Mouse (Mus musculus): ENCODE measurements around the gene Whamm.

The Whamm gene

GRCm38 (mm10) chr7:81597660-81598059 lies 26.6 kb downstream of the Whamm start:
- peaks cover 12% of the 10 kb centered on the region; the same call in 1 of the 2 replicates for H3K36me3 ChIP-seq (ENCODE audit: control insufficient read depth, insufficient read depth, low read length, poor library complexity, severe bottlenecking)
- no peaks in the 10 kb centered on the region for H3K27me3 ChIP-seq (ENCODE audit: control insufficient read depth, insufficient read depth, low read length, poor library complexity, severe bottlenecking)
- DNase-seq (ENCODE audit: low read depth, low spot score) = no peak

- H3K36me3 ChIP-seq (ENCODE audit: control insufficient read depth, insufficient read depth, low read length, poor library complexity, severe bottlenecking) = peaks cover 8% of the 10 kb centered on the region; the same call in 1 of the 2 replicates
- H3K27me3 ChIP-seq (ENCODE audit: control insufficient read depth, insufficient read depth, low read length, poor library complexity, severe bottlenecking) = no peaks in the 10 kb centered on the region
Observed at GRCm38 (mm10) chr7:81599379-81600280, 28.6 kb downstream of the Whamm start.

GRCm38 (mm10) chr7:81604991-81605390 lies 33.9 kb downstream of the Whamm start:
- Histone ChIP-seq H3K36me3 (ENCODE audit: control insufficient read depth, insufficient read depth, low read length, poor library complexity, severe bottlenecking) (no peaks in the 10 kb centered on the region), H3K27me3 (ENCODE audit: control insufficient read depth, insufficient read depth, low read length, poor library complexity, severe bottlenecking) (no peaks in the 10 kb centered on the region)
- no peak for DNase-seq (ENCODE audit: low read depth, low spot score)

More at GRCm38 (mm10) chr7:81599379-81600280, 28.6 kb downstream of the Whamm start:
- no peak for DNase-seq (ENCODE audit: low read depth, low spot score)

- Histone ChIP-seq H3K36me3 (ENCODE audit: control insufficient read depth, insufficient read depth, low read length, poor library complexity, severe bottlenecking) (no peaks in the 10 kb centered on the region), H3K27me3 (ENCODE audit: control insufficient read depth, insufficient read depth, low read length, poor library complexity, severe bottlenecking) (no peaks in the 10 kb centered on the region)
- DNase-seq (ENCODE audit: low read depth, low spot score) = no peak
Observed at GRCm38 (mm10) chr7:81605489-81605888, 34.4 kb downstream of the Whamm start.

GRCm38 (mm10) chr7:81606452-81606851 lies 35.4 kb downstream of the Whamm start:
- DNase-seq (ENCODE audit: low read depth, low spot score) = no peak
- no peaks in the 10 kb centered on the region for H3K27me3 ChIP-seq (ENCODE audit: control insufficient read depth, insufficient read depth, low read length, poor library complexity, severe bottlenecking)
- H3K36me3 ChIP-seq (ENCODE audit: control insufficient read depth, insufficient read depth, low read length, poor library complexity, severe bottlenecking) = no peaks in the 10 kb centered on the region

GRCm38 (mm10) chr7:81610125-81610524 lies 39.1 kb downstream of the Whamm start:
- DNase-seq (ENCODE audit: low read depth, low spot score) = peak; percentile 8
- Histone ChIP-seq H3K36me3 (ENCODE audit: control insufficient read depth, insufficient read depth, low read length, poor library complexity, severe bottlenecking) (no peaks in the 10 kb centered on the region), H3K27me3 (ENCODE audit: control insufficient read depth, insufficient read depth, low read length, poor library complexity, severe bottlenecking) (no peaks in the 10 kb centered on the region)

- Histone ChIP-seq H3K36me3 (ENCODE audit: control insufficient read depth, insufficient read depth, low read length, poor library complexity, severe bottlenecking) (no peaks in the 10 kb centered on the region), H3K27me3 (ENCODE audit: control insufficient read depth, insufficient read depth, low read length, poor library complexity, severe bottlenecking) (no peaks in the 10 kb centered on the region)
- DNase-seq (ENCODE audit: low read depth, low spot score) = no peak
Observed at GRCm38 (mm10) chr7:81612856-81613635, 42.0 kb downstream of the Whamm start.

GRCm38 (mm10) chr7:81615031-81615430 lies 44.0 kb downstream of the Whamm start:
- DNase-seq (ENCODE audit: low read depth, low spot score) = no peak
- no peaks in the 10 kb centered on the region for H3K36me3 ChIP-seq (ENCODE audit: control insufficient read depth, insufficient read depth, low read length, poor library complexity, severe bottlenecking)
- no peaks in the 10 kb centered on the region for H3K27me3 ChIP-seq (ENCODE audit: control insufficient read depth, insufficient read depth, low read length, poor library complexity, severe bottlenecking)

GRCm38 (mm10) chr7:81622793-81623192 lies 51.7 kb downstream of the Whamm start:
- Histone ChIP-seq H3K27me3 (ENCODE audit: control insufficient read depth, insufficient read depth, low read length, poor library complexity, severe bottlenecking) (no peaks in the 10 kb centered on the region), H3K36me3 (ENCODE audit: control insufficient read depth, insufficient read depth, low read length, poor library complexity, severe bottlenecking) (no peaks in the 10 kb centered on the region)
- no peak for DNase-seq (ENCODE audit: low read depth, low spot score)

GRCm38 (mm10) chr7:81623767-81624166 lies 52.7 kb downstream of the Whamm start:
- no peak for DNase-seq (ENCODE audit: low read depth, low spot score)
- H3K27me3 ChIP-seq (ENCODE audit: control insufficient read depth, insufficient read depth, low read length, poor library complexity, severe bottlenecking) = no peaks in the 10 kb centered on the region
- H3K36me3 ChIP-seq (ENCODE audit: control insufficient read depth, insufficient read depth, low read length, poor library complexity, severe bottlenecking) = no peaks in the 10 kb centered on the region

- Histone ChIP-seq H3K36me3 (ENCODE audit: control insufficient read depth, insufficient read depth, low read length, poor library complexity, severe bottlenecking) (no peaks in the 10 kb centered on the region), H3K27me3 (ENCODE audit: control insufficient read depth, insufficient read depth, low read length, poor library complexity, severe bottlenecking) (no peaks in the 10 kb centered on the region)
- DNase-seq (ENCODE audit: low read depth, low spot score) = peak; percentile 47
Observed at GRCm38 (mm10) chr7:81626460-81626859, 55.4 kb downstream of the Whamm start.

- no peak for DNase-seq (ENCODE audit: low read depth, low spot score)
- H3K36me3 ChIP-seq (ENCODE audit: control insufficient read depth, insufficient read depth, low read length, poor library complexity, severe bottlenecking) = no peaks in the 10 kb centered on the region
- no peaks in the 10 kb centered on the region for H3K27me3 ChIP-seq (ENCODE audit: control insufficient read depth, insufficient read depth, low read length, poor library complexity, severe bottlenecking)
Observed at GRCm38 (mm10) chr7:81631261-81631660, 60.2 kb downstream of the Whamm start.

- no peaks in the 10 kb centered on the region for H3K36me3 ChIP-seq (ENCODE audit: control insufficient read depth, insufficient read depth, low read length, poor library complexity, severe bottlenecking)
- no peaks in the 10 kb centered on the region for H3K27me3 ChIP-seq (ENCODE audit: control insufficient read depth, insufficient read depth, low read length, poor library complexity, severe bottlenecking)
- DNase-seq (ENCODE audit: low read depth, low spot score) = no peak
Observed at GRCm38 (mm10) chr7:81632586-81632985, 61.5 kb downstream of the Whamm start.

GRCm38 (mm10) chr7:81641101-81641500 lies 70.0 kb downstream of the Whamm start:
- no peak for DNase-seq (ENCODE audit: low read depth, low spot score)
- Histone ChIP-seq H3K27me3 (ENCODE audit: control insufficient read depth, insufficient read depth, low read length, poor library complexity, severe bottlenecking) (no peaks in the 10 kb centered on the region), H3K36me3 (ENCODE audit: control insufficient read depth, insufficient read depth, low read length, poor library complexity, severe bottlenecking) (no peaks in the 10 kb centered on the region)
